Mouse (Mus musculus) layer of hippocampus, adult 9-11 months (tissue): Measurements from ENCODE around the gene Mgat5.

ENCODE experiments used
- DNase-seq: peaks from one replicate; pipeline ENCODE4 v3.0.0; 2022

Gene Mgat5

DNA sequence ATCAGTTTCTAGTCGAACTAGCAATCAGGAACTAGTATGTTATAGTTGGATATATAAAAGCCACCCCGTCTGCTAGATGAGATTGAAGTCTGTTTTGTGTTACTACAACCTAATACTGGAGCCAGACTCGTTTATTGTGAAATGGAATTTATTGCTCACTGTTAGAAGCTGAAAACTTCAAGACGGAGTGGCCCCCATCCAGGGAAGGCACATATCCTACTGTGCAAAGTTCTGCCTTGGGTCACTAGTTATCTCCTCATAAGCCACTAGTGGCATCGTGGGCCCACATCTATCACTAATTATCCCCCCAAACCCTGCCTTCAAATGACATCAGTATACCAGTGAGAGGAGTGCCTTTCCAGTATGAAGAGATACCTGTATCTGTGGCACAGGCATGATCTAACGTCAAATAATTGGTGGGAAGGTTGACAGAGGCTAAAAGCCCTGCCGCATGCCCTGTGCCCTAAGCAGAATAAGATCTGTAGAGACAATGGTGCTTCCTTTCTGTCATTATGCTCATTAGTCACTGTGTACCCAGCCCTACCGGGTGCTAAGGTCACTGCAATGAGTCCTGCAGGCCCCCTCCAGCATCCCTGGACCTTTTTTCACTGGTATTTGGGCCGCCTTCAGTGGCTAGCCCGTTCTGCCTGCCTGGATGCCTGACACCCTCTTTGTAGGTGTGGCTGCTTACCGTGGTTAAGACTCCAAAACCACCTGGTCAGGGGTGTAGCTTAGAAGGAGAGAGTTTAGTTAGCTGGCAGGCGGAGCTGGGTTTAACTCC is 191.9 kb downstream of the Mgat5 start:
- no peak for DNase-seq

DNA sequence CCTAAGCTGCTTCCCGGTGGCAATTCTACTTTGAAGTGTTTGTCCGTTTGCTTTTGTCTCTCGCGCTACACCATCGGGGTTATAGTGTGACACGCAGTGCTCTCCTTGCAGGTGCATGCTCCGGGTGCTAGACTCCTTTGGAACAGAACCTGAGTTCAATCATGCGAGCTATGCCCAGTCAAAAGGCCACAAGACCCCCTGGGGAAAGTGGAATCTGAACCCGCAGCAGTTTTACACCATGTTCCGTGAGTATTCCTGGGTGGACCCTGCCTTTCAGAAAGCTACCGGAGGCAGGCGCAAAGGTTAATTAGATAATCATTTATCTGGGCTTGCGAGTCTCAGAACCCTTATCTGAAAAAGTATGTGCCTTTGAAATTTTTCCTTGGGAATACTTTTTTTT is 192.6 kb downstream of the Mgat5 start:
- no peak for DNase-seq

DNA sequence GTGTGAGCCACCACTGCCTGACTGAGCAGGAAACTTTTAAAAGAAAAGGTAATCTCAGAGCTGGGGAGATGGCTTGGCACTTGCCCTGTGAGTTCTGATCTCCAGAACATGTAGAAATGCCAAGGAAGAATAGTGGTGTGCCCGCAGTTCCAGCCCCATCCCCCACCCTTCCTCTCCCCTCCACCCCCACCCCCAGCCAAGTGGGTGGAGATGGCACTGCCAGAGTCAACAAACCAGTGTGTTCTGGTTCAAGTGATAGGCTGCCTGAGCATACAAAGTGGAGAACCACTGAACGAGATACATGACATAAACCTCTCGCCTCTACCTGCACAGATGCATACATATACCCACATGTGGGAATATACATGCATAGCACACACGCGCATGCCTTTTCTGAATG is 193.4 kb downstream of the Mgat5 start:
- no peak for DNase-seq

DNA sequence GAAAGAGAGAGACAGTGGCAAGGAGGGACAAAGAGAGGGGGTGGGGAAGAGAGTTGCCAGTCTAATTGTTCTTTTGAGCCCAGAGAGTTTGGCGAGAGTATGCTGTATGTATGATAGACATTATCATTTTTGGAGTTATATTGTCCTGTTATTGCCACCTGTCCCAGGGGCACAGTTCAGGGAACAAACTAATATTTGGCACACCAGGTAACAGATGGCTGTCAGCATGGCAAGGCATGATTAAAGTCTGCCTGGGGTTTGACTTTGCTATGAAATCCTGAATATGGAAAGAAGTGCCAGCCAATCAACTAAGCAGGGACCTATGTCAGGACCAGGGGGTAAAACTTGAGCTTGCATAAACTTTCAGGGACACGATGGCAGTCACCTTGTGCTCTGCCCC is 195.4 kb downstream of the Mgat5 start:
- DNase-seq = no peak

DNA sequence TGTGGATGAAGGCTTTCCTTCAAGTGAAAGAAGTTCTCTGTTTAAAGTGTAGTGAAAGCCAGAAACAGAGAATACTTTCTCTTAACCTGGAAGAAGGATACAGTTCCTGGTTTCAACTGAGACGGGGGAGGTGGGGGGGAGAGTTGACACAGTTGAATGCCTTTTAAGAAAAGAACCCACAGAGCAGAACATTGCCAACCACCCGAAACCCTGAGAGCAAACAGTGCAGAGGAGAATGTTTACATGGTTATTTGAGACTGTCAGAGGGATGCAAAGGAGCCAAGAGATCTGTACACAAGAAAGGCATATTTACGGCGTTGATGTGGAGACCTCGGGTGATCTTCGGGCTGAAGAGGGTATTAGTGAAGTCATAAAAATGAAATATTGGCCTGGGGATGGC is 195.9 kb downstream of the Mgat5 start:
- DNase-seq = no peak

DNA sequence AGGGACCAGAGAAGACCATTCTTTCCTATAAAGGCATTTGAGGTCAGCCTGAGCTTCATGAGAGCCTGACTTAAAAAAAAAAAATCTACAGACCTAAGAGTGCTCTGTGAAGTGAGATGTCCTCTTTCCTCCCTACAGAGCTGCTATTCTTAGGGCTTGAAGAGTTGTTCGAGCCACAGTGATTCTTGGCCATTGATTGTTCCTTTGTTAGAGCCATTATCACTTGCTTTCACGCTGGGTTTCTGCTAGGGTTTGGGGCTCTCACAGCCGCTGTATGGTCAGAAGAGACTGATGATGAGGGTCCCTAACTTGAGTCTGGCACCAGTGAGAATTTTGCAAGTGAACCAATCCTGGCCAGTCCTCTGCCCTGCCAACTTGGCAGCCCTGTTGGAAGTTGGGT is 199.8 kb downstream of the Mgat5 start:
- no peak for DNase-seq

DNA sequence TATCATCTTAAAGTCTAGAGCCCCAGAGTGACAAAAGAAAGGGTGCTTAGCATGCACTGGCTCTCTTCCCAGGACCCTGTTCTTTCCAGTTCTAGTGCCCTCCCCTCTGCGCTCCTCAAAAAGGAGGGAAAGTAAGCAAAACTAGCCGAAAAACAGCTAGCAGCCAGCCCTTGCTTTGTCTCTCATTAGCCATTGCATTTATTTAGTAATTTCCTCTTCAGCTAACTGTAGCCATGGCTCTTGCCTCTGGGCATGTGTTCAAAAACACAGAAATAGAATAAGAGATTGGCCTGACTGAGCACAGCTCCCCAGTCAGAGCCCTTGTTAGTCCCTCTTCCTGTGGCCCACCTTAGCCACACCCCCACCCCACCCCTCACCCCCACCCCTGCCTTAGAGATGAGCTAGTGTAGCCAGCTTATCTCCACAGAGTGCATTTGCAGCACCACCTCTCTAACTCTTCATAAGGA is 204.2 kb downstream of the Mgat5 start:
- DNase-seq = no peak

DNA sequence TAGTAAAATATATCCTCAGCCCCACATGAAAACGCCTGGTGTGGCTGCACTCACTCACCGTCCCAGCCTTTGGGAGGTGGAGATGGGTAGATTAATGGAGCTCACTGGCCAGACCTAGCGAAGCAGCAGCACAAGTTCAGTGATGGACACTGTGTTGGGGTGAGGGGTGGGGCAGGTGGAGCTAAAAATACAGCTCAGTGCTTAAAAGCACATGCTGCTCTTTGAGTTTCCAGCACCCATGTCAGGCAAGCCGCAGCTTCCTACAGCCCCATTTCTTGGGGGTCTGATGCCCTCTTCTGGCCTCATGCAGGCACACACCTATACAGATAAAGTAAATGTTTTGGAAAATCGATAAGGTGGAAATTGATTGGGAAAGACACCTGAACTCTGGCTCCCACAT is 204.7 kb downstream of the Mgat5 start:
- no peak for DNase-seq

DNA sequence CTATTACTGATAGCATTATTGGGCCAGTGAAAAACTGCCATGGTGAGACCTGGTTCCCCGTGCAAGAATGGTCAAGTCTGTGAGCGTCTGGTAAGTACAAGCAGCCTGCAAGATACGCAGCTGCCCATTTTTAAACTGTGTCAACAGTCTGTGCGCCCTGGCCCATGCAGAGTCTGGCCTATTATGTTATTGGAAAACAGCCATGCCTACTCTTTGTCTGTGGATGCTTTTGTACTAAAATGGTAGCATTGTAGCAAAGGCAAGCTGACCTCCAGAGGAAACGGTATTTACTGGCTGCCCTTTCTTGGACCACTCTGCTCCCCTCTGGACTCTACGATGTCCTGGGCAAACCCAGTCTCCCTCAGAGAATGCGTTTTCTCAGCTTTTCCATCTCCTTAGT is 209.7 kb downstream of the Mgat5 start:
- DNase-seq = peak; percentile 33

DNA sequence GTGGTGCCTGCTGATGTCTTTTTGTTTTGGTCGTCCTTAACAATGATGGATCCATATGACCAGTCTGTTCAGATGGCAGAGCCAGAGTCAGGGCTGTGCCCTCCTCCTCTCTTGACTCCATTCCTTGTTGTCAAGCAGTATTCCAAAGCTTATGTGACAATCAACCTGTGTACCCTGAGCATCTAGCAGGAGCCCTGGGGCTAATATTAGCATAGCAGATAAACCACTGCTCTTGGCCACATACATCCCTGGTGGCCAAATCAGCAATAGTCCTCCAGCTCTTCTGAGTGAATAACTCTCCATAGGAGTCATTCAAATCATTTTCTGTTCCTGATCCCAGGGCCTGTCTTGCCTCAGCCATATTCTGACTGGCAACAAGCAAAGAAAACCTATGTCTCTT is 211.1 kb downstream of the Mgat5 start:
- DNase-seq = no peak

DNA sequence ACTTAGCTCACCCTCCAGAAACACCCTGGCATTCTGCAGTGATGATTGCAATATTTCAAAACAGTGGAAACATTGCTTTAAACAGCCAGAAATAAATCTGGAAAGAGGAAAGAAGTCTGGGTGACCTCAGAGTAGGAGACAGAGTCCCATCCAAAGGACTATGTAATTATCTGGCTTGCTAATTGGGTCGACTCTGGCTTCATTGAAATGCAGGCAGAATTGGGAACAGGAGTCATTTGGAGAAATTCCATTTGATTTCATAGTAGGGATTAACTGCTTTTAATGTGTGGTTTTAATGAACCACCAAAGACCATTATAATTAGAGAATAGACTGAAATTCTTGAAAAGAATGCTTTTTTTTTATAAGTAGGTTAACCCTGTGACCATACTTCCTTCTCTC is 212.2 kb downstream of the Mgat5 start:
- DNase-seq = no peak

DNA sequence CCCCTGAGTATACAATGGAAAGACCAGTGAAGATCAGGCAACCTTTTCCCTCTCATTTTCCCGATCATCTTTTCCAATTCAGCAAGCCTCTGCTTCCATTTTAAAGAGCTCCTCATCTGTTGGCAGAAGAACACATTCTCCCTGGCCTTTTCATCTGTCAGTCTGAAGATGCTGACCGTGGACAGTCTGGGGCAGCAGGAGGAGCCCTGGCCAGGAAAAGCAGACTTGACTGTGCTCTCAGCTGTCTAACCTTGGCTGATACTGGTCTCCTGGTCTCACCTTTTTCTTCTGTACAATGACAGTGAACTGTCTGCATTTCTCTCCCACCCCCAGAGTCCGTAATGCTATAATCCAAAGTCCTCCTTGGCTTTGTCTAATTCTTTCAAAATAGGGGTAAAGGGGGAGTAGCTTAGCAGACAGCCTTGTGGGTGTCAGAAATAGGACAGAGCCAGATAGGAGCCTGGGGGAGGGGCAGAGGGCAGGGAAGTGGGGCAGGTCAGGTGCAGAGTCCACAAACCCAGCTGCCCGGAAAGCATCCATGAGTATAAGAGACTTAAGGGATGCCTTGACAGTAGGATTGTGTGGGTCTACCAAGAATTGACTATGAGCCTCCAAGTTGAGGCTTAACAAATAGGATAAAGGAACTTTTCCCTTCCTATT is 214.2 kb downstream of the Mgat5 start:
- DNase-seq = no peak

DNA sequence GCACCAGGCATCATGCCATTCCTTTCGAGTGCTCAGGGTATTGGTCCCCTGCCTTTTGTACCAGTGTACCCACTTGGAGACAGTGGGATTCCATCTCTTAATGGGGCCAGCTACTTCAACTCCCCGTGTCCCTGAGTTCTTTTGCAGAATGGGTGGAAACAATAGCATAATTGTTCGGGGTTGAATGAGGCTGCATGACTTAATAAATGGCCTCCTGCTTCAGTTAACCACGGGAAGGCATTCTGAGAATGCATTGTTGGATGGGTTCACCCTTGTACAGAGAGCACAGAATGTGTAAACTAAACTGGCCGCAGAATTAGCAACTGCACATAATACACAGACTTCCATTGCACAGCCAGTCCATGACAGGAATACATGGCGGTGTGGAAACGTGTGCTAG is 214.8 kb downstream of the Mgat5 start:
- DNase-seq = no peak

DNA sequence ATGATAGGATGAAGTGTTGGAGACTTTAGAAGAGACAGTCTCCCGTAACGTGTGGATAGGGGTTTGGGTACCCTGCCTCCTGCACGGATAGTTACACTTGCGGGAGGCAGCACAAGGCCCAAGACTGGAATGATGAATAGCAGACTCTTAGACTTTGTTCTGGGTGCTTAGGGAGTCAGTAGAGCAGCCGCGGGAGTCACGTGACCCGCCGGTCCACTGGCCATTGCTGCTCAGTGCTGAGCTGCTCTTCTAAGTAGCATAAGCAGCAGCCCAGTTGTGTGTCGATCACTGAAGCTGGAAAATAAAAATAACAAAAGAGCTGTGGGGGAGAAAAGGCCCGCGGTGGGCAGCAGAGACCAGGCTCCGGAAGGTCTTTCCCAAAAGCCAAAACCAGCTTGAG is 215.6 kb downstream of the Mgat5 start:
- DNase-seq = no peak

DNA sequence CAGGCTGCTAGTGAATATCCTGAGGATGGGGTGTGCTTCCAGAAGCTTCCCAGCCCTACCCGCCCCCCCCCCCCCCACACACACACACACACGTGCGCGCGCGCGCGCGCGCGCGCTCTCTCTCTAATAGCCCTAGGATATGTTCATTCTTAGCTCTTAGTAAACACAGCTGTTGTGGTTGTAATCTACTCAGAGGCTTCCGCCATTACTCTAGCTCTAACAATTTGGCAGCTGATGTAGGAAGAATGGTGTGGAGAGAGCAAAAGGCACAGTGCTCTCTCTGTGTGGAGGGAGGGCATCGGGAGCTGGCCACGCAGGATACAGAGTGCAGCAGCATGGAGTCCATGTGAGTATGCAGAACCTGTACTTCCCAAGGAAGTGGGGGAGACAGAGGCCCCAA is 216.0 kb downstream of the Mgat5 start:
- DNase-seq = no peak

DNA sequence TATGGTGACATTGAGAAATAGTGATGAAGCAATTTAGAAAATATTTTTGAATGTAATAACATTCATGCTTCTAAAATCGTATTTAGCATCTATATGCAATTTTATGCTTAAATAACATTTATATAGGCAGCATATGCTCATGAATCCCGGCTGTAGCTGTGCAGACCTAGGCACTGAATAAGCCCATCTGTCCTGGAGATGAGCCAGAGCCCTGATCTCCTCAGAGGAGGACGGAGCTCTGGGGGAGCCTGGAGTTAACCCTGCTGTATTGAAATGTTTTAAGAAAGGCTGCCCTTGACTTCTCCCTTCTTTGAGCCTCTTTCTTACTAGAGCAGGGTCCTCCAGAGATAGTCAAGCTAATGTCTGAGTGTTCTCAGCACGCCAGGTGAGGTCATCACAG is 217.8 kb downstream of the Mgat5 start:
- DNase-seq = peak; percentile 23

DNA sequence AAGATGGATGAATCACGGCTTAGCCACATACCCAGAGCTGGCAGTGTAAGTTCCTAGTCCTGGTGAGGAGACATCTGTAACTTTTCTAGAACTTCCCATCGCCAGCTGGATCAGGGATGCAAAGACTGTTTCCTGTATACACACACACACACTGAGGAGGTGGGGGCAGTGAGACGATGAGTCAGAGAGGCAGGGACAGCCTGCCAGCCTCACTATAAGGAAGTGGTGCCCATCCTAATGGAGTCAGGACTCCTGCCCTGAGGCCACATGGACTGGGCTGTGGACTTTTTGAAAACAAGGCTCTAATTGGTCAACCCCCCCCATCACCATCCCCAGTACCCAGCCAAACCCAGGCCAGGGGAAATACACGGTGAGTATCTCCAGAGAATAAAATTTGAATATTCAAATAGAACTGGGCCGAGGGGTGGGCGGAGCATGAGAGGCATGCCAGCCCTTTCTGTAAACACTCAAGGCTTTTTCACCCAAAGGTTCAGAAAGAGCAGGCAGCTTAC is 220.3 kb downstream of the Mgat5 start:
- peak; percentile 73 for DNase-seq

DNA sequence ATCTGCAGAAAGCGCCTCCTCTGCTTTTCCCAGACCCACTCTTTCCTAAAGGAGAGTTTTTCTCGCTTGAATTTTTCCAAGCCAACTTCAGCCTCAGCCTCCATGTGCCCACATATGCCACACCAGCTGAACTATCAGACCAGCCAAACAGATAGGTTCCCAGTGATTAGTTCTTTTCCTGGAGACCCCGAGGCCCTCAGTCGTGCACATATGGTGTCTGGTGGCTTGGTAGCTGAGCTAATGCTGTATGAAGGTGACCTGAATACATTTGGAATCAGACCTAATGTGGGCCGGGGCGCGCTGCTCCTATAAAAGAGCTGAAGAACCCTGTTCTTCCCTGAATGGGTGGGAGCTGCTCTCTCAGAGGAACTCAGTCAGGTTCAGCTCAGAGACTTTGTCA is 225.5 kb downstream of the Mgat5 start:
- DNase-seq = no peak

DNA sequence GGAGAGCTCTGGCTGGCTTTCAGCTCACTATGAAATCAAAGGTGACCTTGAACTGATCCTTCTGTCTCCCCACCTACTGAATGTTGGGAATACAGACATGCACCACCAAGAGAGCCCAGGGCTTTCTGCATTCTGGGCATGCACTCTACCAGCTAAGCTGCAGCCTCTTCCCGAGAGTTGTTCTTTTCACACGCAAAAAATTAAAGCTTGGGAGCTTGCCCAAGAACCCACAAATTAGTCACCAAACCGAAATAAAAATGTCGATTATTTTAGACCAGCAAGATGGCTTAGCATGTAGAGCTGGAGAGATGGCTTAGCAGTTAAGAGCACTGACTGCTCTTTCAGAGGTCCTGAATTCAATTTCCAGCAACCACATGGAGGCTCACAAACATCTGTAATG is 230.0 kb downstream of the Mgat5 start:
- DNase-seq = peak; percentile 47

DNA sequence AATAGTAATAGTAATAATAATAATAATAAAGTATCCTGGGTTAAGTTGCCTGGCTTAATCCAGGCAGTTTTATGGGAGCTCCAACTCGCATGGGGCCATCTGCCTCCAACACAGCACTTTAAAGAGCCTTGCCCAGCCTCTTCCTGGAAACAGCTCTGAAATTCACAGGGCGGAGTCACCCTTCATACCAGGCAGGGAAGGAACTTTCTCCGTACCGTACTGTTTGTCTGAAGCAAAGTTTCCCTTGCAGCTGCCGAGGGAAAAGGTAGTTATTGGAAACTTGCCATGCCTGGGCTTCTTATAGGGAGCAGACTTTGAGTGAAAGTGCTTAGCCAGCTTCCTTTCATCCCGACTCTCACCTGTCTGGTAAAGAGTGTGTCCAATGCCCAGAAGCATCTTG is 232.3 kb downstream of the Mgat5 start:
- no peak for DNase-seq

DNA sequence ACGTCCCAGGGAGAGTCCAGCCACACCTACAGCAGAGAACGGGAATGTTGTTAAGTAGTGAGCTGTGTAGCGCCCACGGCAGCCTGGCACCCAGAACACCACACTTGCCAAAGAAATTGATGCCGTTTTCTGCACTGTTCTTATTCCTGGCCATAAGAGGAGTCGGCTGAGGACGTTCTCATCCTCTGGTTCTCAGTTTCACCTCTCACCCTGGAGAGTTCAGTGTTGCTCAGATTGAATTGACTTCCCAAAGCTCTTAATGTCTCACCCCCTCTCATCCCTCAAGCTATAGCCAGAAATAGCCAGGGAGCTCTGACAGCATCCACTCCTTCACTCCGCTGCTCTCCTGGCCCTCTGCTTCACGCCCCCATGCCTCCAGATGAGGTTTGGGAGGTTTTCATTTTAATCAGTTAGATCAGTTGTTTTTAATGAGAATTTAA is 234.7 kb downstream of the Mgat5 start:
- DNase-seq = peak; percentile 18

DNA sequence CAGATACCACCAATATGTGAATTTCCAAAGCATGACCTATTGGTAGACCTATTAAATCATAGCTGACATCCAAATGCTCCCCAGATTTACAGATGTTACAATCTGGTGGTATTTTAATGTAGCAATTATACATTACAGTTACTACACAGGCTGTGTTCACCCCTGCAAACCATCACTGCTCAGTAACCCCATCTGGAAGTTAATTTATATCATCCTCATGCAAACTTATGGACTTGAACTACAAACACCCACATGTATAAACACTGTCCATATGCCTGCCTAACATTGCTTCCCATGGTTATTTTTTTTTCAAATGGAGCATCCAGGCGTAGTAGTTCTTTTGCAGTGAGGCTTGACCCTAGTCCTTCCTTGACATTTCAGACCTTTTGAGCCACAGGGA is 236.2 kb downstream of the Mgat5 start:
- DNase-seq = no peak

DNA sequence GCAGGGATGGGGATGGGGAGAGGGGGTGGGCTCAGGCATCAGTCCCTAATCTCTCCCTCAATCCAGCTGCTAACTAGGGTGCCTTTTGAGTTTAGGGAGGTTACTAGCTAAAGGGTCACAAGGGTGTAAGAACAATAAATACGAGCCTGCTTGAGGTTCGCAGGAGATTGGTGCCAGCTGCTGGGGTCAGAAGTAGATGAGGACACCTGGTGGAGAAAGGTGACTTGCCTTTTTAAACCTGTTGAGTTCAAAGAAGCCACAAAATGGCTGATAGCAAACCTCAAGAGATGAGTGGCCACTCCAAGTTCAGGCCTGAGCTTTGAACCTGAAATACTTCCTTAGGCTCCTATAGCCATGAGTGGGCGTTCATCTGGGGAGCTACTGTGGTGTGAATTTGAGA is 236.9 kb downstream of the Mgat5 start:
- DNase-seq = no peak
